Comparison of ENCODE assay signal across 10 mouse cellular contexts in the genomic region with DNA sequence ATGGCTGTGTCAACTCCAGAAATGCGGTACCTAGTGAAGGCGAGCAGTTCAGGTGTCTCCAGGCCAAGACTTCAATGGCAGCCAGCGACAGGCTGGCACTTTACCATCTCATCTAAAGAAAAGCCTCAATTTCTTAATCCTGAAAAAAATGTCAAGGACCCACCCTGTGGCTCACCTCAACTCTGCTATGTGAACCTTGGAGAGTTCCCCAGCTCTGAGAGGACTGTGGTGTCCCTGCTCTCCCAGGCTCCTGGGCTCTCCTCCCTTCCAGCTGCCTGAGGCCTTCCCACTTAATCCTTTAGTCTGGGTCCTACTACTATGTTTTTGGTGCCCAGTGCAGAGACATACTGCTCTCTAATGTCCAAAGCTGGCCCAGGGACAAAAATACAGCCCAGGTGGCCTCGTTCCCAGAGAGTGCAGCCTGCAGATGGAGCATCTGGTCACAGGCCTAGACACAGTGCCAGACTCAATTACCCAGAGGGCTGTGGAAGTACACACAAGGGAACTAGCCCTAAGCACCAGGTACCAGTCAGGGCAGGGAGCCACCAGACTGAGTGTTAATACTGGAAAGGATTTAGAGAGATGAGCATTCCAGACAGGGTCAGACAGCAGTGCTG.
DNase-seq lines count a peak whose midpoint lies in the region; ATAC-seq lines count a peak whose summit lies in the region.
"Had no signal": no experiment of that assay in that cellular context is flagged by ENCODE, and none has a peak within 500 bp of the region (broad histone marks: within the 10 kb centered on the region; RNA-seq: fewer than 3 reads in every experiment).

No protein-coding gene starts in this region.

- no peaks in the 10 kb centered on the region for H3K36me3 ChIP-seq in forebrain, embryonic 15.5 days
- H3K36me3 ChIP-seq in hindbrain, embryonic 13.5 days = no peaks in the 10 kb centered on the region

- no peak overlapping the region for H3K9ac ChIP-seq in forebrain, embryonic 15.5 days (replicated peaks)
- no peak overlapping the region for H3K9ac ChIP-seq in hindbrain, embryonic 13.5 days
- H3K9ac ChIP-seq: liver, embryonic 14.5 days had no signal

- DNase-seq in adipocyte (ENCODE audit: low spot score) = peak; percentile 73
- DNase-seq in brain, adult 2 months (ENCODE audit: low read depth, low spot score) = peak; percentile 89
- no peak for DNase-seq in urinary bladder, adult 2 months (ENCODE audit: low spot score)
- DNase-seq in urinary bladder, adult 18-20 months (ENCODE audit: low spot score in 2 of 2) = no peak
- no peak for DNase-seq in kidney, adult 11 months
- DNase-seq in frontal cortex, postnatal 14 days (ENCODE audit: low spot score in 2 of 2) = no peak

- 73% methylated on average over 4 of the region's 4 CpGs for WGBS in forebrain, embryonic 15.5 days
- WGBS in hindbrain, embryonic 13.5 days = 80% methylated on average over 4 of the region's 4 CpGs

- peak; percentile 42; the same call in 1 of the 2 replicates for ATAC-seq in forebrain, embryonic 15.5 days (replicated peaks)
- 0 out of 2 replicates have a peak, but pooled peaks have one; percentile 14 for ATAC-seq in hindbrain, embryonic 13.5 days (ENCODE audit: low FRiP score)
- ATAC-seq: inflammation-experienced regulatory T-cells, adult 6 months had no signal

- H3K4me1 ChIP-seq in forebrain, embryonic 15.5 days = peaks cover 83% of the 10 kb centered on the region
- peaks cover 60% of the 10 kb centered on the region for H3K4me1 ChIP-seq in hindbrain, embryonic 13.5 days (replicated peaks)

- H3K27ac ChIP-seq in forebrain, embryonic 15.5 days (replicated peaks) = peak overlapping the region; percentile 70
- H3K27ac ChIP-seq in hindbrain, embryonic 13.5 days = no peak overlapping the region
- H3K27ac ChIP-seq: liver, embryonic 14.5 days had no signal

- H3K4me3 ChIP-seq in forebrain, embryonic 15.5 days = no peak overlapping the region
- H3K4me3 ChIP-seq in hindbrain, embryonic 13.5 days = no peak overlapping the region

- no peaks in the 10 kb centered on the region for H3K27me3 ChIP-seq in forebrain, embryonic 15.5 days
- peaks cover 6% of the 10 kb centered on the region; the same call in 1 of the 2 replicates for H3K27me3 ChIP-seq in hindbrain, embryonic 13.5 days

- H3K4me2 ChIP-seq in forebrain, embryonic 15.5 days (replicated peaks) = no peak overlapping the region
- H3K4me2 ChIP-seq in hindbrain, embryonic 13.5 days = no peak overlapping the region

- no peaks in the 10 kb centered on the region for H3K9me3 ChIP-seq in forebrain, embryonic 15.5 days
- no peaks in the 10 kb centered on the region for H3K9me3 ChIP-seq in hindbrain, embryonic 13.5 days

Comparison
In these comparisons a context has a peak if more than half of its experiments do, and no peak if none do; other contexts are left out.
1. DNase-seq: peak in adipocyte (single experiment) and brain, adult 2 months (single experiment); none in urinary bladder, adult 2 months (single experiment), urinary bladder, adult 18-20 months (0 of 2), kidney, adult 11 months (single experiment) and frontal cortex, postnatal 14 days (0 of 2).